ENCODE assay signal across 14 mouse cellular contexts in genomic region chr12:81787262-81787661, GRCm38 (mm10). TPM values are rescaled to one million over a fixed set of nuclear protein-coding genes. Genes with fewer than 3 reads are reported as not detected.
A peak's percentile ranks its signal among the peaks of the same experiment; 100 is the strongest.
DNase-seq lines count a peak whose midpoint lies in the region; ATAC-seq and TF ChIP-seq lines count a peak whose summit lies in the region.
"Had no signal": no experiment of that assay in that cellular context is flagged by ENCODE, and none has a peak within 500 bp of the region (broad histone marks: within the 10 kb centered on the region; RNA-seq: fewer than 3 reads in every experiment).

No protein-coding gene starts in this region.

- WGBS in heart, postnatal 0 days, result 36% methylated on average over 12 of the region's 12 CpGs
- 40% methylated on average over 12 of the region's 12 CpGs for WGBS in midbrain, postnatal 0 days
- WGBS in midbrain, embryonic 16.5 days, result 47% methylated on average over 12 of the region's 12 CpGs

- H3K4me2 ChIP-seq in heart, postnatal 0 days (ENCODE audit: low read depth, low read length), result no peak overlapping the region
- H3K4me2 ChIP-seq in midbrain, postnatal 0 days (ENCODE audit: low read depth, low read length, poor library complexity, severe bottlenecking), result no peak overlapping the region
- no peak overlapping the region for H3K4me2 ChIP-seq in midbrain, embryonic 16.5 days (ENCODE audit: low read length)
- H3K4me2 ChIP-seq: heart, embryonic 11.5 days; hindbrain, embryonic 15.5 days had no signal

- no peak overlapping the region for H3K4me3 ChIP-seq in heart, postnatal 0 days (ENCODE audit: low read depth, low read length)
- no peak overlapping the region for H3K4me3 ChIP-seq in midbrain, postnatal 0 days (ENCODE audit: low read depth, low read length)
- no peak overlapping the region for H3K4me3 ChIP-seq in midbrain, embryonic 16.5 days (ENCODE audit: low read depth, low read length)
- H3K4me3 ChIP-seq: hindbrain, embryonic 15.5 days had no signal

- no peaks in the 10 kb centered on the region for H3K9me3 ChIP-seq in heart, postnatal 0 days (replicated peaks; ENCODE audit: control insufficient read depth, low read length)
- H3K9me3 ChIP-seq in midbrain, postnatal 0 days (ENCODE audit: low read length), result no peaks in the 10 kb centered on the region
- no peaks in the 10 kb centered on the region for H3K9me3 ChIP-seq in midbrain, embryonic 16.5 days (replicated peaks; ENCODE audit: control insufficient read depth, low read length, poor library complexity, severe bottlenecking)
- H3K9me3 ChIP-seq: hindbrain, embryonic 15.5 days had no signal

- H3K27me3 ChIP-seq in heart, postnatal 0 days (ENCODE audit: control insufficient read depth, insufficient read depth, low read length), result peaks cover 20% of the 10 kb centered on the region
- no peaks in the 10 kb centered on the region for H3K27me3 ChIP-seq in midbrain, postnatal 0 days (ENCODE audit: insufficient read depth, low read length)
- no peaks in the 10 kb centered on the region for H3K27me3 ChIP-seq in midbrain, embryonic 16.5 days (ENCODE audit: control insufficient read depth, insufficient read depth, low read depth, low read length)
- H3K27me3 ChIP-seq in splenic B cell, adult 2 months (ENCODE audit: control insufficient read depth, insufficient read depth, low read length, poor library complexity, severe bottlenecking), result no peaks in the 10 kb centered on the region
- H3K27me3 ChIP-seq: hindbrain, embryonic 15.5 days had no signal

- H3K4me1 ChIP-seq in heart, postnatal 0 days (ENCODE audit: control insufficient read depth, insufficient read depth), result no peaks in the 10 kb centered on the region
- H3K4me1 ChIP-seq in midbrain, postnatal 0 days (ENCODE audit: insufficient read depth, low read length), result no peaks in the 10 kb centered on the region
- no peaks in the 10 kb centered on the region for H3K4me1 ChIP-seq in midbrain, embryonic 16.5 days (ENCODE audit: control insufficient read depth, insufficient read depth, low read length)

- no peak for TF ChIP-seq EP300 in heart, postnatal 0 days (IDR thresholded peaks at IDR 0.05; ENCODE audit: low read depth)

- H3K36me3 ChIP-seq in heart, postnatal 0 days (replicated peaks; ENCODE audit: control insufficient read depth, insufficient read depth, low read length), result no peaks in the 10 kb centered on the region
- no peaks in the 10 kb centered on the region for H3K36me3 ChIP-seq in midbrain, postnatal 0 days (ENCODE audit: insufficient read depth, low read length)
- H3K36me3 ChIP-seq in midbrain, embryonic 16.5 days (ENCODE audit: control insufficient read depth, insufficient read depth, low read length), result no peaks in the 10 kb centered on the region
- H3K36me3 ChIP-seq in splenic B cell, adult 2 months (ENCODE audit: control insufficient read depth, insufficient read depth, low read length, poor library complexity, severe bottlenecking), result no peaks in the 10 kb centered on the region
- H3K36me3 ChIP-seq: hindbrain, embryonic 15.5 days had no signal

- H3K9ac ChIP-seq in heart, postnatal 0 days (replicated peaks; ENCODE audit: low read depth, low read length), result no peak overlapping the region
- H3K9ac ChIP-seq in midbrain, postnatal 0 days (replicated peaks; ENCODE audit: low read length, poor library complexity, severe bottlenecking), result no peak overlapping the region
- H3K9ac ChIP-seq in midbrain, embryonic 16.5 days (ENCODE audit: low read depth, low read length), result no peak overlapping the region
- H3K9ac ChIP-seq: hindbrain, embryonic 15.5 days had no signal

- TF ChIP-seq CTCF in heart, postnatal 0 days (IDR thresholded peaks at IDR 0.05; ENCODE audit: low read depth), result peak; percentile 22
- TF ChIP-seq CTCF in midbrain, postnatal 0 days (IDR thresholded peaks at IDR 0.05), result peak; percentile 61

- no peak for ATAC-seq in heart, postnatal 0 days (ENCODE audit: insufficient read depth, low read depth)
- no peak for ATAC-seq in midbrain, postnatal 0 days (ENCODE audit: low FRiP score)
- no peak for ATAC-seq in midbrain, embryonic 16.5 days
- ATAC-seq: forebrain, embryonic 16.5 days had no signal

- H3K27ac ChIP-seq in heart, postnatal 0 days (ENCODE audit: low read depth), result no peak overlapping the region
- H3K27ac ChIP-seq in midbrain, postnatal 0 days (ENCODE audit: low read depth, low read length), result no peak overlapping the region
- H3K27ac ChIP-seq in midbrain, embryonic 16.5 days (ENCODE audit: low read length), result no peak overlapping the region
- H3K27ac ChIP-seq: hindbrain, embryonic 15.5 days had no signal

- DNase-seq in heart, postnatal 0 days (ENCODE audit: low spot score), result no peak
- DNase-seq in heart, postnatal 10 days, result no peak
- DNase-seq in midbrain, postnatal 0 days (ENCODE audit: low spot score), result no peak
- peak; percentile 80 for DNase-seq in R1 (ENCODE audit: low read depth, low spot score)
- peak; percentile 46 for DNase-seq in splenic B cell, adult 2 months (ENCODE audit: low read depth, low spot score)
- no peak for DNase-seq in urinary bladder, postnatal 4 days (ENCODE audit: low spot score in 2 of 2)
- no peak for DNase-seq in adrenal gland, postnatal 36 days
- DNase-seq: embryo, embryonic 11 days; left cerebral cortex, postnatal 4 days; lung, postnatal 36 days had no signal

- intact Hi-C loops in heart, postnatal 10 days (cut with DNase I), result loop anchor here (10.0 kb wide), 1 partner anchor 802 kb away; no protein-coding TSS in a partner anchor

RNA-seq across cellular contexts. Expression of gene Map3k9, which starts 6.3 kb away (rescaled TPM):
- total RNA-seq in heart, postnatal 0 days (2014; rRNA removed; ENCODE audit: low replicate concordance), result 0.11 and 2.4 TPM in 2 replicates
- polyA plus RNA-seq in heart, postnatal 0 days (2015; fragmentation: Nextera tagmentation; extraction: Ambion mirVana), result 0.08 and 0.10 TPM in 2 replicates
- under 1 TPM; 0.26 to 0.45 TPM for total RNA-seq in heart, postnatal 10 days (2021)
- total RNA-seq in midbrain, postnatal 0 days (2014; rRNA removed), result 67.1 and 71.1 TPM in 2 replicates
- 7.9 and 9.3 TPM in 2 replicates for polyA plus RNA-seq in midbrain, postnatal 0 days (2015; fragmentation: Nextera tagmentation; extraction: Ambion mirVana)
- polyA plus RNA-seq in midbrain, embryonic 16.5 days (2015; fragmentation: Nextera tagmentation; extraction: Ambion mirVana), result 8.4 and 10.9 TPM in 2 replicates
- 1 to 10 TPM; 1.2 to 3.4 TPM for total RNA-seq in adrenal gland, postnatal 36 days (2021)

Comparison
In these comparisons a context has a peak if more than half of its experiments do, and no peak if none do; other contexts are left out.
1. DNase-seq: peak in R1 (single experiment) and splenic B cell, adult 2 months (single experiment); none in heart, postnatal 0 days (single experiment), heart, postnatal 10 days (0 of 2), midbrain, postnatal 0 days (single experiment), urinary bladder, postnatal 4 days (0 of 2) and adrenal gland, postnatal 36 days (0 of 2).
2. RNA of gene Map3k9, which starts 6.3 kb away (total RNA-seq): 67.1 to 71.1 TPM in midbrain, postnatal 0 days; 1.2 to 3.4 TPM in adrenal gland, postnatal 36 days, 0.26 to 0.45 TPM in heart, postnatal 10 days and 0.11 to 2.4 TPM in heart, postnatal 0 days; every median in the first group is over 10 times any median in the second.